Mouse (Mus musculus) left cerebral cortex, adult 8-10 months (tissue): ENCODE measurements around the gene Qsox1. TPM values are rescaled to one million over a fixed set of nuclear protein-coding genes. Genes with fewer than 3 reads are reported as not detected.
A peak's percentile ranks its signal among the peaks of the same experiment; 100 is the strongest.

Source experiments
- DNase-seq, 2 experiments: peaks; one replicate each; pipeline ENCODE4 v3.0.0; 2022; ENCODE audit warnings: low spot score in 2 of 2
- total RNA-seq, 4 experiments: library from RNA; stranded (reverse); gene quantifications; 2 replicates each; pipeline ENCODE4 v1.2.4; 2022

The Qsox1 gene
- 10 to 100 TPM; 31.0 to 35.7 (median 33.3) TPM for total RNA-seq

DNA sequence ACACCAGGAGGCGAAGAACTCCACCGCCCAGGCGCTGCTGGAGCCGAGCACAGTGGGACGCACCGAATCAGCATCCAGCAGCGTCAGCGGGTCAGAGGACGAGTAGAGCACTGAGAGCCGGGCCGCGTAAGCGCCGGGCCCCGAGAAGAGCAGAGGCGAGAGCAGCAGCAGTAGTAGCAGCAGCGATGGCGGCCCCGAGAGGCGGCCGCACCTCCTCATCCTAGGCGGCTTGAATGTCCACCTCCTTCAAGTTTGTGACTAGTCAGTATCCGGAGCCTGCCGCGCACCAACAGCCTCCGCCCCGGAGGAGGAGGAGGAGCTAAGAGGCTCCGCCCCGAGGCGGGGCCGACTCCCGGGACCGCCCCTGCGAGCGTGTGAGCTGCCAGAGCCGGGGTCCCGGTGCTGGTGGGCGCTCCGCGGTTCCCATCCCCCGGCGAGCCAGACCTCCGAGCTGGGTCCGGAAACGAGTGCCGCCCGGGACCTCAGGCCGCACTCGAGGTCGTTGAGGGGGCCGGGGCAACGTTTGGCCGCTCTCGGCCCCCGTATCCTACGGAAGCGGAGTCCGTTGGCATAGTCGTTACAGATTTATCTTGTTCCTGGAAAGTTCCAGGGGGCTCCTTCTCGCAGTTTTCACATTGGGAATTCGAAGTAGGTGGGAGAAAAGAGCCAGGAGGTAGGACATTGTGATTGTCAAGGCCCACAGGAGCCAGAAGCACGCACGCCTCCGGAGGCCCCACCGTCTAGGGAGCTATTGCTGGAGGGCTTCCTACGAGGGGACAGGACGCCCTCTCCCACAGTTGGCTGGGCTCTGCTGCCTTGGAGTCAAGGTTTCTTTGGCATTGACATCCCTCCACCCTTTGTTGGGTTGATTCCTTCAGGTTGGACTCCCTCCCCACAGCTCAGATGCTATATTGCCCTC is at the start of gene Qsox1:
Qsox1 (minus strand) TSS at position 309 of the 919 bp plus-strand sequence.
- peak; percentile 61 to 68 for DNase-seq

DNA sequence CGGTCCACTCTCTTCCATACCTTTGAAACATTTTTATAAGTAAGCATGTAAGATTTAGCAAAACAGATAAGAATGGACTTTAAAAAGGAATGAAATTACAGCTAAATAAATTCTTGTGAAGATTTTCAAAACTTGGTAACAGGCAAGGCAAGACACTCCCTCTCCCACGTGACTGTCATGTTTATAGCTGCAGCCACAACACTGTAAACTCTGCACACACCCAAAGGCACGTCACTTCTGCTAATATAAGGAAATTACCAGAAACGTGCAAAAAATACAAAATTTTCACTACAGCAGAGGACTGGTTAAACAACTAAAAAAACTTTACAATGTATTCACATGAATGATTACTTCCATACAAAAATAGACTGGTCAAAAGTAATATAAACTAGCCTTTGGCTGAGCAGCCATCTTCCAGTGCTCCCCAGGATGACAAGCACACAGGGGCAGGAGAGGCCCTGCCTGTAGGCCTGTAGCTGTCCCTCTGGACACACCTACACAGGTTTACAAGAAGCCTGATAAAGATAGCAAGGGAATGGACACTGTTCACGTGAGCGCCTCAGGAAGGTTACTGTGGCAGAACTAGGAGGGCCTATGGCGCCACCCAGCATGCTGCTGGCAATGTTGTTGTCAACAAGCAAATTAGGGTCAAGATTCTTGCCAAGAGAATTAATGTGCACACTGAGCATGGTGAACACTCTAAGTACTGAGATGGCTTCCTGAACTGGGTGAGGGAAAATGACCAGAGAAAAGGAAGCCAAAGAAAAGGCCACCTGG is 42.4 kb upstream of the Qsox1 start:
- DNase-seq, result no peak

DNA sequence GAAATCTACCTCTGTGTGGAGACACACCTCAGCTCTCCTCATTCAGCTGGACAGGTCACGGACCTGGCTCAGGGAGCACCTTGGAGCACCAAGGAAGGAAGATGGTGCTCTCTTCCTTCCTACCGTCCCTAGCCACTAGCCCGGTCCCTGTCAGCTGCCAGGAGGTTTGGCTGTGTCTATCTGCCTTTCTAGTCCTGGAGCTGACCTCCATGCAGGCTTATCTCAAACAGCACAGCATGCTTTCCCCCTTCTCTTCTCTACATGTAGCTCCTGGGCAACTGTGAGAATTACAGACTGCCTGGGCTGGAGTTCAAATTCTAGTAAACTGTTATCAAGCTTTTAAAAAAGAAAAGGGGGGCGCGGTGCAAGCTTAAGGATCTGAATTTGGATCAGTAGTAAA is 40.3 kb upstream of the Qsox1 start:
- DNase-seq, result no peak

DNA sequence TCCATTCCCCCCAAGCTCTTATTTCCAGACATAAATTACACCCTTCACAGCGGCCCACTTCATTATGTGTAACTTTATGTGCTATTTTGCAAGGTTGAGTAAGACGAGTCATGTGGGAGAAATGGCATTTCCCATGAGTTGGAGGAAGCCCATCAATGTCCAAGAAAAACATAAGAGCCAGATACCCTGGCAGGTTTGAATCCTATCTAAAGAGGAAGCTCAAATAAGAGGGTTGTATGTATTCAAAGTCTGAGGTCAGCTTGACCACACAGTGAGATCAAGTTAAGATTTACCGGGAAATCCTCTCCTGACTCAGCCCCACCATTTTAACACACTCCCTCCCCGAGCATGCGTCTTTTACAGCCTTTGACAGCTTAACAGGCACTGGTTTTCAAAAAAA is 31.5 kb upstream of the Qsox1 start:
- DNase-seq, result no peak

DNA sequence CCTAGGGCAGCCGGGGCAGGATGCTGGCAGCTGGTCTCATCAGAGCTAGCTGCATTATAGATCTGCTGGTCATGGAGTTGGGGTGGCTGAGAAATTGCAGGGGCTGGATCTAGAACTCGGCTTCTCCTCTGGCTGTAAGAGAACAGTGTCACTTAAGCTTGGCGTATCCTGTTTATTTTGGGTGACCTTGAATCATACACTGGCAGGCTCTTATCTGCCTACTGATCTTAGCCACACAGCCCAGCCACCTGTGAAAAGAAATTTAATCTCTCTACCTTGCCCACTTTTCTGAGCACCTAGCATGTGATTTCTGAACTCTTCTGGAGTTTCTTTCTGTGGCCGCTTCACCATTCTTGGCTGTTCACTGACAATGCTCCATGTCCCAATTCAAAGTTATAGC is 30.8 kb upstream of the Qsox1 start:
- DNase-seq, result no peak

DNA sequence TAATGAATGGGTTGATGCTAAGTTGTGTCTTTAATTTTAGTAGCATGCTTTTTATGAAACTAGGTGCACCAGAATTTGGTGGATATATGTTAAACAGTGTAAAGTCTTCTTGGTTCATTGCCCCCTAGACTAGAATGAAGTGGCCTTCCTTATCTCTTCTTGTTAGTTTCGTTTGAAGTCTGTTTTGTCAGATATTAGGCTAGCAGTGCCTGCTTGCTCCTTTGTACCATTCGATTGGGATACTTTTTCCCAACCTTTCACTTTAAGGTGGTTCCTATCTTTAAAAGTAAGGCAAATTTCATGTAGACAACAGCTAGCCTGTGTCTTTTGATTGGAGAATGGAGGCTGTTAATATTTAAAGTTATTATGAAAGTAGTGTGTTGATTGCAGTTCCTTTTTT is 23.0 kb upstream of the Qsox1 start:
- DNase-seq, result no peak

DNA sequence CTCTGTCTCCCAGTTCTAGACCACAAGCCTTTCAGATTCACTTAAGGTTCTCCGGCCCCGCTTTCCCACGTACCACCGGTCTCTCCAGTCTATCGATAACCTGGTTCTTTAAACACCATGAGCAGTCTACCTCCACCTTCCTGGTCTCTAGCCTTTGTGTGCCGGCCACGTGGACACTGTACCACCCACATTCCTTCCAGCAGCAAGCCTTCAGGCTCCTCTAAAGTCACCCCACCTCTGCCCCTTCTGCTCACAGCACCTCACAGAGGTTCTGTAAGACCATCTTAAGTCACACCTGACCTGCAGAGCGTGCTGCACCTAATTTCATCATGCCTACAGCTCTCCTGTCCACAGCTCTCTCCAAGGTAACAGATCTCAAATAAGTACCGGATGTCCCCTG is 20.9 kb upstream of the Qsox1 start:
- no peak for DNase-seq

DNA sequence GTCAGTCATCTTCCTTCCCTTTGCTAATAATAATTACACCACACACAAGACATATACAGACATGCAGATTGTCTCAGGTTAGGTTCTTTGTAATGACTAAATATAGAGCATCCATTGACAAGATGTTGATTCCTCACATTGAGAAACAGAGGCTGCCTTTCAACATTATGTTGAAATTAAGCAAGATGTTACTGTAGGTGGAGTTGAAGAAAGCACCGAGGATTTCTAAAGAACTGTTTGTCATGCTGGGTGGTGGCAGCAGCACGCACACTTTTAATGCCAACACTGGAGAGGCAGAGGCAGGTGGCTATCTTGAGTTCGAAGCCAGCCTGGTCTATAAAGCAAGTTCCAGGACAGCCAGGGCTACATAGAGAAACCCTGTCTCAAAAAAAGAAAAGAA is 19.3 kb upstream of the Qsox1 start:
- DNase-seq, result no peak

DNA sequence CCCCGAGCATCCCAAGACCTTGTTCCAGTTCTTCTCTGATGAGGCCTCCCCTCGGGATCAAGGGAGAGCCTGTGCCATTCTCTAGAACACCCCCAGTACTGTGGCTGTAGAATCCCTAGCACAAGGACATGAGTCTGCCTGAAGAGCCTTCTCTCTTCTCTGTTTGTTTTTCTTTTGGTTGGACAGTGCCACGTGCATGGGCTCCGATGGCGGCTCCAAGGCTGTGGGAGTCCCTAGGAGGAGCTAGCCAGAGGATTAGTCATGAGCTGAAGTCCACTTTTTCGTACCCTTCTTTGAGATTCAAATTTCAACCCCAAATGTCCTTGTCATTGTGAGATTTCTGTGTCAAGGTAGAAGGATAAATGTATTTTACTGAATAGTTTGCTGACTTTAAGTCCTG is 18.2 kb upstream of the Qsox1 start:
- no peak for DNase-seq

DNA sequence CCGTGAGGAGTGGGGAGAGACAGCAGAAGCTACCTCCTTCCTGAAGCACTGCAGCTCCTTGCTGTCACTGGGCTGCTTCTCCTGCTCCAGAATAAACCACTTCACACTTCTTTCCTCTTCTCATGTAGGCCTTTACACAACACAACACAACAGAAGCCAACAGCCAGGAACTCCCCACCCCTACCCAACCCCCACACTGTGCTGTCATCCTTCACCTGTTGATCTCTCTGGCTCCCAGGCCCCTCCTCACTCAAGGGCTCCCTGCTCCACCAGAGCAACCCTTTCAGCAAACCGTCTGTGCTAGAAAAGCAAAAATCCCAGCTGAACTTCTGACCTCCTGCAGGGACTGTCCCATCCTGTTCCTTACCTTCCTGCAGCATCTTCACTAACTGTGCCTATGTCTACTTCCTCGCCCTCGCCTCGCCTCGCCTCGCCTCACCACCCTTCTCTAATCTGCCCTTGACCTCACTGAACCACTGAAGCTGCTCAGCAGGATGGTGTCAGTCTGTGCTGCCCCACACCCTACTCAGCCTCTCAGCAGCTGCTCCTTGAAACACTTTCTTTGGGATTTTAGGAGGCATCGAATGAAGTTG is 15.1 kb upstream of the Qsox1 start:
- no peak for DNase-seq

DNA sequence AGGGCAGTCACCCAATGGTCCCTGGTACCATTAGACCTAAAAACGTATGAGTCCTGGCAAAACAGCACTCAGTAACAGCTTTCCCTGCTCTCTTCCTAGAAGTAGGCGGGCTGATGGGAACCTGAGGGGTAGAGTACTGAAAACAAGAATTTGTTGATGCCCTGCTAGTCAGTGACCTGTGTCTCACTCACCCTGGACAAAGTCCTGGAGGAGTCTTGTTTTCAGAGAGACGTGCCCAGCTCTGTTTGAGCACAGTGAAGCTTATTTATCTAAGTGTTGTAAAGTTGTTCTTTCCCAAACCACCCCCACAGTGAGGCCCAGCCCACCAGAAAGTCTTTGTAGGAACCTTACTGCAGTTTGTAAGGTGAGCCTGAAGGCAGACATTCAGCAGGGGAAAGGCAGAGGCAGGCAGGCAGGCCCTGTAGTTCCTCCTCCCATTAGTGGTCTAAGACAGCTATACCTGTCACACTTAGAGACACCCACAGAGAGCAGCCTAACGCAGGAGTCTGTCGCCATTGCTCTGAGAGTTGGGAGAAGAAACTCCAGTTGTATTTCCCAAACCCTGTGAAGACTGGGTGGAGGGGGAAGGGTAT is 14.2 kb upstream of the Qsox1 start:
- no peak for DNase-seq

DNA sequence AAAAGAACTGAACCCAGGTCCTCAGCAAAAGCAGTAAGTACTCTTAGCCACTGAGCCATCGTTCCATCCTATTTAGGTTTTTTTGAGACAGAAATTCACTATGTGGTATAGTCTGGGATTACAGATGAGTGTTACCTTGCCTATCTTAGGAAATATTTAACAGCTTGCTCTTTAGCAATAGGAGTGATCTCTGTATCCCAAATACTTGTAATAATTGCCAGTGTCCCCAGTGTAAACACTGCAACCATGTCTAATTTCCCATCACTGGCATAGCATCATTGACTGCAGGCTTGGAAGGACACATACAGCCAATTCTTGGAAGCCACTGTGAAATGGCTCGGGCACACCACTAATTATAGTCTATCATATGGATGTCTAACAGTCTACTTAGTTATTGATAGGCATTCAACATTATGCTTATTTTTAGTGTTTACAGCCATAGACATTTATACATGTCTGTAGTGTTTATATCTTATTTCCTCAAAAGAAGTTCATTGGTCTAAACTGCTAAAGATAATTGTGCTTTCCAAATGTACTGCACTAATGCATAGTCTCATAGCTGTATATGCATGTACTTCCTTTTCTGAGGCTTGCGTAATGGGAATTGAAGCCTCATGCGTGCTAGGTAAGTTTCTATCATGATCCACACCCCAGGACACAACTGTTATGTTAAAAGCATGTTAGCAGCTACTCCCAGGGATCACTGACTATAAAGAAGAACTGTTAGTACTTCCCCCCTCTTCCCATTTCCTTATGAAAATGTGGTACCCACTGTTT is 13.4 kb upstream of the Qsox1 start:
- DNase-seq, result no peak

DNA sequence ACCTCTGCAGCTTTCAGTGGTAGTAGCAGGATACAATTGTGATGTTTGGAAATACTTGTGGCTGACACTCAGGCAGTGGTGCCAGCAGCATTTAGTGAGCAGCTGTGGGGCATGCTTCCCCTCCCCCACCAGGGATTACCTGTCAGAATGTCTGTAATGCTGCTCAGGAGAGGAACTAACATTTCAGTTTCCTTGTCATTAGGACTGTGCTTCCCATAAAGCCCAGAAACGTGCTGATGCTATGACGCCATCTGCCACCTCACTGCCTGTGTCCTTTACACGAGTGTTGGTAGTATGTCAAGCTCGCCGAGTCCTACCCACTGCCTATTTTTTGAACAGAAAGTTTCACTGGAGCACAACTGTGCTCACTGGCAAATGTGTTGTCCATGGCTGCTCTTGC is 8.0 kb upstream of the Qsox1 start:
- no peak for DNase-seq

DNA sequence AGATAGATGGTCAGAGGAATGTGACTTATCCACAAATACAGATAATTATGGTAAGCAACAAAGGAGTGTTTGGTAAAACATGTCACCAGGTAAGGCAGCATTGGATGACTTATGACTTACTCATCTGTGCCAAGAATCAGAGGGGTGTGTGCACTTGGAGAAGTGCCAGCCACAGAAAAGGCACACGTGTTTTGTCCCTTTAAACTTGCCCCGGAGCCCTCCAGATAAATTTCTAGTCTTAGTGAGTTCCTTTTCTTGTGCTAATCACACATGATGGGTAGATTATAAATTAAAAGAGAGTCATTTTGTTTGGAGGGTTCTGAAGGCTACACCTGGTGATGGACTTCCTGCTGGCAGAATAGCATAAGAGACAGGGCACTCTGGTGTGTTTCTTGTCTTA is 3.5 kb upstream of the Qsox1 start:
- DNase-seq, result no peak

DNA sequence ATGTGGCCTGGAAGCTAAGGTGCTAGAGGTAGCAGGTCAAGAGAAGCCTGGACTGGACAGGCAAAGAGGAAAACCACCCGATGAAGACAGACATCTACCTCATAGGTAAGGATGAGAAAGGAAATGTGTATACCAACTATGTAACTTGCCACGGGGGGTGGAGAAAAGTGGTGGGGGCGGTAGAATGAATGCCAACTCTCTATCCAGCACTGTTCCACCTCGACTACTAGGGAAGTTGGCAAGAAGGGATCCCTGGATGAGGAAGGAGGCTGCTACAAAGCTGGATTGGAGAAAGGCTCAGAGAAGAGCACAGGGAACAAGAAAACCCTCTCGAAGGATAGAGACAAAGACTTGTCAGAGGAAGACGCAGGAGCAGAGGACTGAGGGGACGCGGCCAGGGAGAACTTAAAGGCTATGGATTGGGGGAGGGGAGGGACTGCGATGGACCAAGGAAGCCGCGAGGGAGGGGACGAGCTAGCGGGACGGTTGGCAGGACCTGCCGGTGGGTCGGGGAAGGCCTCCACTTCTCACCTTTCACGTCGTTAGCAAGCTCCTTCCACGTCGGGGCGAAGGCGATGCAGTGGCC is 601 bp downstream of the Qsox1 start:
- no peak for DNase-seq

DNA sequence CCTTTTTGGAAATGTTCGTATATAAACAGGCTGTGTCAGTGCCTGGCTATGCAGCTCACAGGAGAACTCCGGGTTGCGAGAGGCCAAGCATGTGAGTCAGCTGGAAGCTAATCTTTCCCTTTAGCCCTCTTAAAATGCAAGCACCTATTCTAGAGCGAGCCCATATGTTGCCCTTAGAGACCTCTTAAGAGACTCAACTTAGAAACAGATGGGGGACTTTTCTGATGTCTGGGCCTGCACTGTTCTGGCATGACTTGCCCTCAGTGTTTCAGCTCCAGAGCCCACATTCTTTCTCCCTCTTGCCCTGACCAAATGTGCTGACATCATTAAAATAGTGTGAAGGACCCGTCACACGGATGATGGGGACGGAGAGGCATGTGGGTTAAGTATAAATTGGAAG is 2.1 kb downstream of the Qsox1 start:
- no peak for DNase-seq

DNA sequence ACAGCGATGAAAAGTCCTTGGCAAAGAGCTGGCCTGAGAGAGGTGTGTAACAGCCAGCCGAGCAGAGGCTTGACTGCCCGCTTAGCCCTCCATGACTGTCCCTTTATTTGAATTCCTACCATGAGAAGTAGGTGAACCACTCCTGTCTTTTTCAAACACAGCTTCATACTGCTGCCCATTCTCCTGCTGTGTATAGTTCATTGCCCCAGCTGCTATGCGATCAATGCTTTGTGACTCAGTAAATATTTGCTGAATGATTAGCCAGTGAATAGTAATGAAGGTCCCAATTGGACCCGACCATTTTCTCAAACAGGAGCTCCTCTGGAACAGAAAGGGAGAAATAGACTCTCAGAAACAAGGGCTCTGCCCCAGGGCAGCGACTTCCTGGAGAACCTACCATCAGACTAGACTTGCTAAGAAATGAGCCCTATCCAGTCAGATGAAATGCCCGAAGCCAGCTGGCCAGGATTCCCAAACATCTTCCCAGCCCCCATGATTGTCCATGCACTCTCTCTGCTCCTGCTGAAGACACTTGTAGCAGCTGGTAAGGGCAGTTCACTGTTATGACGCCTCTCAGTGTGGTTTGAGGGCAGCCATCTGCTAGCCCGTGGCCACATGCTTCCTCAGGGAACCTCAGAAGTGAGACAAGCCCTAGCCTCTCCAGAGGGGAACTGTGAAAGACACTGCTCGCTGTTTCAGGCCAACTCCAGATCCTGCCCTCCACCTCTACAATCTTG is 2.8 kb downstream of the Qsox1 start:
- DNase-seq, result no peak

DNA sequence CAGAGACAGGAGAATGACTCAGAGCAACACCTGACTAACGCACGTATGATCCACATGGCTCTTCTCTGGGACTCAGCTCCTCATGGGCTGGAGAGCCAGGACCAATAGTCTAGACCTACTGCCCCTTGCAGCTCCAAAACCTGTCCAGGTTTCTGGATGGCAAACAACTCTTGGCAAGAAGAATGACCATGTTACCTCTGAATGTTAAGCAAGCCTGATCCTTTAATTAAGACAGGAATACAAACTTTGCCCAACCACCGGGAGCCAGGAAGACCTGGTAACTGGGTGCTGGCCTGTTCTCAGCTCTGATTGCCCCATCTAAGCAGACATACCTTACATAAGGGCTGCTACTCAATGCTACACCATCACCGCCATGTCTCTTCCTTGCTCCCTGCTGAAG is 4.4 kb downstream of the Qsox1 start:
- DNase-seq, result no peak

DNA sequence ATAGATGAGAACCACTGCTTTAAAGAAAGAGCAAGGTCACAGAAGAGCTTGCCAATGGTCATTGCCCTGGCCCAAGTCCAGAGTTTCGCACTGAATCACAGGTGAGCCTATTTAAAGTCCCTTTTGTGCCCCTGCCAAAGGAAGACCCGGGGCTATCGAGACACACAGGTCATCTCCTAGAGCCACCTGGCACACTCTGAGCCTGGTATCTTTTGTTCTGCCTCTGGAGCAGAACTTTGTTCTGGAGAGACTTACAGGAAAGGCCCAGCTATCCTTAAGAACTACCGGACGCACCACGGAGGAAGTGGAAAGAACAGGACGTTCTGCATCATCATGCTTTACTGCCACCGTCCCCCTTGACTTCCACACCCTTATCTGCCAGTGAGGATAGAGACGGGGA is 7.1 kb downstream of the Qsox1 start:
- no peak for DNase-seq
